Mouse (Mus musculus): Measurements from ENCODE around the gene Tnnt2.

Gene Tnnt2

GRCm38 (mm10) chr1:135818481-135819086 lies 17.6 kb upstream of the Tnnt2 start, which contains the start of gene Lad1:
Gene Lad1, plus strand, starts transcription at chr1:135818598.
- no peak for DNase-seq

DNA sequence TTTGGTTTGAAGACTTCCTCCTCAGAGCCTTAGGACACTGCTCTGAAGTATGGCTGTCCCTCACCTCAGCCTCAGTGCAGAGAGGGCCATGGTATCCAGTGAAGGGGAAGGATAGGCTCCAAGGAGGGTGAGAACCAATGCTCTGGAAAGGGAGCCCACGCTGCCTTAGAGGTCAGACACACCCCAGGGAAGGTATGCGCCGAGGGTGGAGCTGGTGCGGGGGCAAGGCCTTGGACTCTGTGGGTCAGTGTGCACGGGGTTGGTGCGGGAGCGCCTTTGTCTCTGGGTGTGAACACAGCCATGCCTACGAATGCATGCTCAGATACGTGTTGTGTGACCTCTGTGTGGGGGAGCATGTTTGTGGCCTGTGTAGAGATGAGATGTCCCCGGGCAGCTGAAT lies 16.1 kb upstream of the Tnnt2 start:
- no peak for DNase-seq

DNA sequence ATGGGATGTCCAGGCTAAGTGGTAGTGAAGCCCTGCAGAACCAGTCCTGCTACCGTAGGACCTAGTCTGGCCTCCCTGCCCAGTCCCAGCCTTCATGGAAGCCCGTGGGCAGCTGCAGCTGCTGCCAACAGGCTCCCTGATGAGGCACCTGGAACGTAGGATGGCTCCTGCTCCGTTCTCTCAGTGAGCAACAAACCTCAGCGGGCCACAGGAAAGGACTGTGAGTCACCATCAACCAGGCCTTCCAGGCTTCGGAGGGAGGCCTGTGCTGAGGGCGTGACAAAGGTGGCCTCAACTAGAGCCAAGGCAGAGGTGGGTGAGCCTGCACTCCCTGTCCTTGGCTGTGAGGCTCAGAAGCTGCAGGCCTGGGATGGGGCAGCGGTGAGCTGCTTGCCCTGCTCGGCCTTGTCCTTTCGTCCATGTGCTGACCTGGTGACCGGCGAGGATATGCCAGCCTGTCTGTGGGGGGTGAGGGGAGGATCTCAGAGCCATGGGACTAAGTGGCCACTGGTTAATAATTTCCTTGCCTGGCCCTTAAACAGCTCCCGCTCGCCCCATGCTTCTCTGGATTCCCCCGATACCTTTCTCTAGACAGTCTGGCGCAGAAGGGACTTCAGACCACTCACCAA lies 15.3 kb upstream of the Tnnt2 start:
- DNase-seq, result peak; percentile 21

DNA sequence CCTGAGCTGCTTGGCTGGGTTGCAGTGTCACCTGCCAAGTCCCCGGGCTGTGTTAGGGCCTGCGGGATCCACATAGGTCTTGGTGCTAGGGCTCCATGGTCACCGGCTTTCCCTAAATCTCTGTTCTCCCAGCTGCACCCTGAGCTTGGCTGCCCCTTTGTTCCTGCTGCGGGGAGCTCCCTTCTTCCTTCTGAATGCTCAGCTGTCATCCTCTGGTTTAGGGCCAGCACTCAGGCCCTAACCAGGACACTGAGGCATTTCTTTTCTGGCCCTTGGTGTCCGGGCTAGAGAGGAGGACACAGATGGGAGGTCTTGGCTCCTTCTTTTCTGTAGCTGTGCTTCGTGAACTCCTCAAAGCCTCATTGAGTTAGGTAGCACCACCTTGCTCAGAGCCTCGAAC lies 14.4 kb upstream of the Tnnt2 start:
- DNase-seq, result no peak

- DNase-seq, result no peak
Observed at GRCm38 (mm10) chr1:135828918-135829317, 7.2 kb upstream of the Tnnt2 start.

- DNase-seq, result no peak
Observed at GRCm38 (mm10) chr1:135834206-135834859, 1.8 kb upstream of the Tnnt2 start.

- no peak for DNase-seq
Observed at GRCm38 (mm10) chr1:135834983-135835382, 1.2 kb upstream of the Tnnt2 start.

DNA sequence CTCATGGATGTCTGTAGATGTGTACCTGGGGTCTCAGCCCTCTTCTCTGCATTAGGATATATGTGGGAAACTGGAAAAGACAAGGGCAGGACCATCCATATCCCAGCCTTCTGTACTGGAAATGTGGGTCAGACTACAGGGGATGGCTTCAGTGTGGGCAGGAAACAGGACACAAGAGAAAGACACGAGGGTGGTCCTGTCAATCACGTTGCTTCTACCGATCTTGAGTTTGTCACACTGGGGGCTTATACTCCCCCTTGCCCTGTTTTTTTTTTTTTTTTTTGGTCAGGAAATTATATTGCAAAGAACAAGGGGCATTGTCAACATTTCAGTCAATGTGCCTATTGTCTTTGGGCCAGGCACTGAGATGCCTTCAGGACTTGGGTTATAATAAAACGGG lies 2.5 kb downstream of the Tnnt2 start:
- DNase-seq, result no peak

DNA sequence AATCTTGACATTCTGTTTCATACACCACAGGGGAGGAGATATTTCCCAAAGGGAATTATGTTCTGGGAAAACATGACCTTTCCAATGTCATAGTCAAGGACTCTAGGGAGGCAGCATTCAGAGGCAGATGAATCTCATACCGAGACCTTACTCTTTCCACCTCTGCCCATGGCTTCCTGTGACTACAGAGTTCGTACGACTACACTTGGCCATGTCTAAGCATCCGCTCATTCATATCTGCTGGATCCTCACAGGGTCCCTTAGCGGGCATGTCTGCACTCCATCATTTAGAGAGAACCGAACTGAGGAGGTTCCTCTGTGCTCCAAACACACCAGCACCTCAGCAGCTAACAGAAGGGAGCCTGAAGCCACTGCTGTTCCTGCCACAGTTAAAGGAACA lies 2.9 kb downstream of the Tnnt2 start:
- no peak for DNase-seq

DNA sequence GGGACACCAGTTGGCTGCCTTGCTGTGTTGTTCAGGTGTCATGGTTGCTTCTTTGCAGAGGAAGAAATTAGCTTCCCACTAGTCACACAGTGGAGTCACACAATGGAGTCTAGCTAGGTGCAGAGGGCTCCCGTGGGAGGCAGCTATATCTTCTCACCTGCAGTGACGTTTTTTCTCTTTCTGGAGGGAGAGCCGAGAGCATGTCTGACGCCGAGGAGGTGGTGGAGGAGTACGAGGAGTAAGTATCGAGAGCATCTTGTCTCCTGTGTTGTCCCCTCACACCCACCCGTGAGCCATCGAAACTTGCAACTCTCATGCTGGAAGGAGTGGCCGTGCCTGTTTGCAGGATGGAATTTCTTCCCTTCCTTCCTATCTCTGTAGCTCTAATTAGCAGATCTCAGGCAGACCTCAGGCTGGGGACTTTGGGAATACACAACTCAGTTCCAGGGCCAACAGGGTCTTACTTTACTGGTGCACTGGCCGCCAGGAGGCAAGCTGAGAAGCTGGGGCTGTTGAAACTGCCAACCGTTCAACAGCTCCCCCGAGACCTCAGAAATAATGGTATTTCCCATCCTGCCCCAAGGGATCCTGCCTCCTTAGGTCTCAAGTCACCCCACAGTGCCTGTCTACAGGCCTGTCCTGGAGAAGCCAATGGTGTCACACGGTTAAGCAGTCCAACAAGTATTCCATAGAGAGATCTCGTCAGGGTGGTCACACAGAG lies 4.7 kb downstream of the Tnnt2 start:
- peak; percentile 37 for DNase-seq

- no peak for DNase-seq
Observed at GRCm38 (mm10) chr1:135843519-135844262, 7.5 kb downstream of the Tnnt2 start.

- DNase-seq, result no peak
Observed at GRCm38 (mm10) chr1:135844481-135844880, 8.3 kb downstream of the Tnnt2 start.

GRCm38 (mm10) chr1:135846632-135847031 lies 10.5 kb downstream of the Tnnt2 start:
- no peak for DNase-seq

DNA sequence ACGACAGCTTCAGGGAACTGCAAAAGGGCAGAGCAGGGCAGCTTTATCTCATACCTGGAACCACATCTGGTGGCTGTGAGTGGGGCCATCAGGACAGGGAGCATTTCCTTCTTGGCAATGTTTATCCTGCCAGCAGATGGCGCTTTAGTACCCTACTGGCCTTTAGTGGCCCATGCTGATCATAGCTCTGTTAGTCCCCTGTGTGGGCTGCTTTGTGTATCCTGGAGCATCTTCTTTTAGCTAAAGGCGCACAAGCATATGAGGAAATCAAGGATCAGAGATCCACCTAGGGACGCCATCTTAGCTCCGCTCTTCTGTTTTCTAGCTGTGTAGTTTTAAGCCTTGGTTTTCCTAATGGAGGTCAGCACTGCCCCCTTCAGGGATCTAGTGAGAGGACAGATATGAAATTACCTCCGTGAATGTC lies 11.0 kb downstream of the Tnnt2 start:
- peak; percentile 29 for DNase-seq

GRCm38 (mm10) chr1:135847611-135848351 lies 11.6 kb downstream of the Tnnt2 start:
- no peak for DNase-seq

- DNase-seq, result peak; percentile 17
Observed at GRCm38 (mm10) chr1:135850722-135851512, 14.8 kb downstream of the Tnnt2 start.

DNA sequence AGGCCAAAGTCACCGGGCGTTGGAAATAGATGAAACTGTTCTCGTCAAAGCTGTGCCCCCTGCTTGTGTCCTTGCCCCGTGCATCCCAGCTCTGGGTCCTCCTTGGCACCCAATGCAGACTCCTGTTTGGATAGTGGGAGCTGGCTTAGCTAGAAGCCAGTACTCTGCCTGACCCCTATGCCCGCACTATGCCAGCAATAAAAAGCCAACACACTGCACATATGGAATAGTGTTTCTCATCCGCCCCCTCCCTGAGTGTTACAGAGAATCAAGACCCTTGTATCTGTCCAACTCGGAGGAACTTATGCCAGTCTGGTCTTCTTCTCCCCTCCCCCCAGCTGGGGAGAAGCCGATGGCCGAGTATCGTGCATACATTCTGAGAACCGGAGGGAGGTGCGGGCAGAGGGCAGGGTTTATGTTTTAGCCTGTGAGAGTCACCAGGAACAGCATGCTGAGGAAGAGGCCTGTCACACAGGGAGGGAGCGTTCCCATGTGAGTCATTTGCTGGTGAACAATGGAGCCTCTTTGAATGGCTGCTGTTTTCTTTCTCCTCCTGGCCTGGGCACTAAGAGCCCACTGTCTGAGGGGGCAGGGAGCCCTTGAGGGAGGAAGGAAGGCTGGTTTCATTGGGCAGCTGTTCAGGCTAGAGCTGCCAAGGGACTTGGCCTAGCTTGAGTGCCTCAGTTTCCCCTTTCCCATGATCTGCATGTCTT lies 16.0 kb downstream of the Tnnt2 start:
- peak; percentile 23 for DNase-seq

DNA sequence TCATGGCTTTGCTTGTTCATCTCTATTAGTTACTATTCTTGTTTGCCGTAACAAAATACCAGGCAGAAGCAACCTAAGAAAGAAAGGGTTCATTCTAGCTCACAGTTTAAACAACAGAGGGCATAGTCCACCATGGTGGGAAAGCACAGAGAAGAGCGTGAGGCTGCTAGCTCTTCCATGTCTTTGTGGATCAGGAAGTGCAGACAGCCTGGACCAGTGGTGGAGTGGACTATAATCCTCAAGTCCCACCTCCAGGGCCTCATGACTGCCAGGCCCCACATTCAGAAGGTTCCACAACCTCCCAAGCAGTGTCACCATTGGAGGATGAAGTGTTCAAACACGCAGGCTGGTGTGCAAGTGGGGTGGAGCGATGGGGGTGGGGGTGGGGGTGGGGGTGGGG lies 17.0 kb downstream of the Tnnt2 start:
- DNase-seq, result no peak

GRCm38 (mm10) chr1:135854591-135855343 lies 18.6 kb downstream of the Tnnt2 start:
- DNase-seq, result no peak

- no peak for DNase-seq
Observed at GRCm38 (mm10) chr1:135855344-135855687, 19.2 kb downstream of the Tnnt2 start.

Data from right cerebral cortex, adult 18-20 months (tissue).